Mouse (Mus musculus): ENCODE results near the gene Slc26a3. TPM values are rescaled to one million over a fixed set of nuclear protein-coding genes. Genes with fewer than 3 reads are reported as not detected.

Gene Slc26a3
- polyA plus RNA-seq, 2 experiments from 2014 or later = not detected

DNA sequence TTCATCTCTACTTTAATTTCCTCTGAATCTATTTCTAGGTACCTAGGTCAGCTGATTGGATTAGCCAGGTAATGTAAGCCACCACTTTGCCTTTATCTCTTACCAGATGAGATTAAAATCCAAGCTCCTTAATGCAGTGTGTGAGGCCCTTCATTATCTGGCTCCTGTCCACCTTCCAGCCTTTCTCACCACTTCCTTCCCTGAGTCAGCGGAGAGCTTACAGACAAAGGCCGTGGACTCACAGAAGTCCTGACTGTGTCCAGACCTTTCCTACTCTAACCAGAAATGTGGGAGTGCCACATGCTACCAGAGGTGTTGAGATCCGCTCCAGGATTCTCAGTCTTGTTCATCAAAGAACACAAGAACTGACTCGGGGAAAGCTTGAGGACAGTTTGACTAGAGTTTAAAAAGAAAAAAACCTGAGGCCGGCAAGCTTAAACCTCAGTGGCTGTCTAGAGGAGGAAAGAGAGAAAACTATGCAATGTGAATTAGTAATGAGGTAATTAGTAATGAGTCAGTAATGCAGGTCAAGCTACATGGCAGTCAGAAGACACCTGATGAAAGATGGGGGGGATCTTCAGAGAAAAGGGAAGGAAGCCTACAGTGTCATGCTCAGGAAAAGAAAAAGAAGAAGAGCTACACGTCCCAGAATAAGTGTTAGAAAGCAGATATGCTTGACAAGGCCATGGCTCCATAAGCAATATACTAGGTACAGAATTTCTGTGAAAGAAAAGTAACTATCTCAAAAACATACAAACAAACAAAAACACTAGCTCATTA is 123.2 kb downstream of the Slc26a3 start:
- ATAC-seq = no peak

- ATAC-seq = no peak
These were observed 129.4 kb downstream of the Slc26a3 start for GRCm38 (mm10) chr12:31520119-31520518.

DNA sequence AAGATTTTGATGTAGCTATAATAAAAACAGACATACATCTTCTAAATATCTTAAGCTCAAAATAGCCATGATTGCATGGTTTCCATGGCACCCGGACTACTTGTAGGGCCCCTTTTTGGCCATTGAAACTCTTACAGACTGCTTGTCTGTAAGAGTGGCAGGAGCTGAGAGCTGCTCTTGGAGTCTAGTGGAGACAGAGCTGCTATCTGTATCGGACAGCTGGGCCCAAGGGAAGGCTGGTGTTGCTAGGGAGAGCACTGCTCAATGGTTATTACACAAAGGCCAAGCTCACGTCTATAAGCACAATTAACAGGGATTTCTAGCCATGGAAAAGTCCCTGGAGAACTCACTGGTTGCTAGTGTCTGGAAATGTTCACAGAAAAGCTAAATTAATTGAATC is 130.7 kb downstream of the Slc26a3 start:
- ATAC-seq = no peak

Other genes with a start within 250 kb of the Slc26a3 start
- gene Gm6993, start 150.1 kb upstream of the Slc26a3 start, polyA plus RNA-seq (2017; shearing (Covaris generic)) = not detected
- gene Lamb1, start 125.6 kb upstream of the Slc26a3 start, polyA plus RNA-seq (2017; shearing (Covaris generic)) = not detected
- gene Dld, start 39.4 kb upstream of the Slc26a3 start, polyA plus RNA-seq (2017; shearing (Covaris generic)) = 100 to 1,000 TPM in 1 of 2 experiments, 10 to 100 TPM in 1; 92.4 to 102 TPM
- 10 to 100 TPM; 26.2 to 32.6 TPM for gene Cbll1, start 108.7 kb downstream of the Slc26a3 start, polyA plus RNA-seq (2017; shearing (Covaris generic))
- gene Slc26a4, start 169.1 kb downstream of the Slc26a3 start, polyA plus RNA-seq (2017; shearing (Covaris generic)) = not detected
- 10 to 100 TPM; 69.3 to 80.9 TPM for gene Bcap29, start 243.8 kb downstream of the Slc26a3 start, polyA plus RNA-seq (2017; shearing (Covaris generic))

All from CD4-positive, CD25-positive, alpha-beta regulatory T cell, adult 4 months (primary cell).